Mouse (Mus musculus) lung, embryonic 15.5 days (tissue): ENCODE results near the gene Gm8879. TPM values are rescaled to one million over a fixed set of nuclear protein-coding genes. Genes with fewer than 3 reads are reported as not detected.
"Not testable (repeated sequence)": the region's sequence is repeated elsewhere in the genome, so short reads cannot be mapped to it uniquely, and the experiment has no call there.

Experiments
- ATAC-seq: fragments of 200-750 bp; cut with Nextera tagmentation; 2 replicates; pipeline ENCODE4 v1.8.0; 2017; ENCODE audit warnings: moderate number of reproducible peaks, borderline replicate concordance; ENCODE audit not compliant: low FRiP score, low TSS enrichment; ENCODE audit errors: extremely low read depth
- H3K27ac ChIP-seq: fragments of 300-500 bp; sonication (generic); 2 replicates; pipeline ENCODE4 v1.5.1; 2015; ENCODE audit warnings: moderate library complexity, mild to moderate bottlenecking, inconsistent platforms
- H3K27me3 ChIP-seq: fragments of 300-500 bp; sonication (generic); 2 replicates; pipeline ENCODE4 v1.6.1; 2015; ENCODE audit warnings: inconsistent platforms
- H3K36me3 ChIP-seq: fragments of 300-500 bp; sonication (generic); 2 replicates; pipeline ENCODE4 v1.6.1; 2015; ENCODE audit warnings: inconsistent platforms
- H3K4me1 ChIP-seq: fragments of 300-500 bp; sonication (generic); 2 replicates; pipeline ENCODE4 v1.6.1; 2015; ENCODE audit warnings: inconsistent platforms
- H3K4me2 ChIP-seq: fragments of 300-500 bp; sonication (generic); 2 replicates; pipeline ENCODE4 v1.6.1; 2015; ENCODE audit warnings: inconsistent platforms, mild to moderate bottlenecking, moderate library complexity
- H3K4me3 ChIP-seq: fragments of 300-500 bp; sonication (generic); 2 replicates; pipeline ENCODE4 v1.5.1; 2015; ENCODE audit warnings: mild to moderate bottlenecking, inconsistent platforms
- H3K9ac ChIP-seq: fragments of 300-500 bp; sonication (generic); 2 replicates; pipeline ENCODE4 v1.6.1; 2015; ENCODE audit warnings: inconsistent platforms
- H3K9me3 ChIP-seq: fragments of 300-500 bp; sonication (generic); 2 replicates; pipeline ENCODE4 v1.6.1; 2016; ENCODE audit warnings: inconsistent platforms
- WGBS: fragments of 180-500 bp; shearing (Covaris S2); methylation state at CpG from one replicate; pipeline ENCODE4 v1.1.7; 2015; 5-methylcytosine and 5-hydroxymethylcytosine counted together
- polyA plus RNA-seq: library from polyadenylated mRNA; unstranded; fragments of >200 nt; fragmentation: Nextera tagmentation; extraction: Ambion mirVana; gene quantifications from 2 replicates; pipeline ENCODE4 v1.2.1, GENCODE M21; 2015

Gene Gm8879
- polyA plus RNA-seq = not detected in 2 replicates

DNA sequence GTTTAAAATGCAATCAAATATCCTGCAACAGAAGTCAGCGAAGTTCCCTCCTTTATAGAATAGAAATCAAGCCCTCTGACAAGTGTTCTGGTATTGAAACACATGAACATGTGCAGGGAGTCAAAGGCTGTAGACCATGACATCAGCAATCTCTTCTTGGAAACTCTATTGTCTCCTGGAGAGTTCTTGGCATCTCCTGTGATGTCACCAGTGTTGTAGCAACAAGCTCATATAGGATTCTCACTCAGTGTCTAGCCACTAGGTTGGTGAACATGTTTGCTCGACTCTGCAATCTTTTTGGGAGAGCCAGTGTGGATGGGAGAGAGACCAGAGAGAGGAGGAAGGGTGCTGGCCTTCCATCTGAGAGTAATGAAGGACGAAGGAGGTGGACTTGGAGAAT, at the start of gene Gm8879:
Gm8879 (plus strand) TSS at position 301 of the 400 bp plus-strand sequence.
- not testable (repeated sequence) for H3K36me3 ChIP-seq, H3K27me3 ChIP-seq, H3K4me1 ChIP-seq, H3K4me3 ChIP-seq, H3K9me3 ChIP-seq, ATAC-seq, H3K4me2 ChIP-seq, H3K27ac ChIP-seq, H3K9ac ChIP-seq
- no CpG with 5 or more reads among the region's 3 CpGs for WGBS

DNA sequence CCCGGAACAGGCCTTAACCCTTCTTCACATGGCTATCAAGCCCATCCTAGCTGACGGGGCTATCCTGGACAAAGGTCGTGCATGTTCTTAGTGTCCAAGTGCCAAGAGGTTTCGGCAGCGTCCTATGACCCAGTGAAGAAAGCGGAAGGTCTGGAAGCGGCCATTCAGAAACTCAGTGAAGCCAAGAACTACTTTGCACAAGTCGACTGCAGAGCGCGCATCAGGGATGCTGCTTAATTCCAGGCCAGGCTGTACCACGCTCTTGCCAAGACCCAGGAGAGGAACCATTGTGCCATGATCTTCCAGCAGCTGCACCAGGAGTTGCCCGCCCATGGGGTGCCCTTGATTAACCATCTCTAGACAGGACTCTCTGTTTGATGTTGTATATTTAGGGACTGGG, 10.6 kb downstream of the Gm8879 start:
- not testable (repeated sequence) for H3K27me3 ChIP-seq, H3K9me3 ChIP-seq, H3K9ac ChIP-seq, H3K4me1 ChIP-seq, ATAC-seq, H3K27ac ChIP-seq, H3K4me2 ChIP-seq, H3K4me3 ChIP-seq, H3K36me3 ChIP-seq
- WGBS = 87% methylated on average over 12 of the region's 12 CpGs

Other genes with a start within 250 kb of the Gm8879 start
- not detected in 2 replicates for gene Gm8871, start 179.8 kb upstream of the Gm8879 start, polyA plus RNA-seq
- not detected in 2 replicates for gene Gm8857, start 179.8 kb upstream of the Gm8879 start, polyA plus RNA-seq
- gene Gm5861, start 55.4 kb downstream of the Gm8879 start, polyA plus RNA-seq = not detected in 2 replicates
- not detected in 2 replicates for gene Gm8890, start 128.4 kb downstream of the Gm8879 start, polyA plus RNA-seq
- gene Speer1, start 213.9 kb downstream of the Gm8879 start, polyA plus RNA-seq = not detected in 2 replicates